Mouse (Mus musculus): ENCODE data around the gene Cacng5.

- TF ChIP-seq CTCF (IDR thresholded peaks at IDR 0.05; ENCODE audit: insufficient read depth, low read depth, low read length) (no peak), POLR2A (IDR thresholded peaks at IDR 0.05; ENCODE audit: insufficient read depth, low read depth, low read length) (no peak)
Measured at GRCm38 (mm10) chr11:107917721-107918235, 2.9 kb upstream of the Cacng5 start.
